Mouse (Mus musculus) bone marrow, adult 2 months (tissue): ENCODE data around the gene Sult3a2.

Experiments used
- CTCF ChIP-seq: fragments of 200-500 bp; IDR thresholded peaks from 2 replicates; pipeline ENCODE4 v1.5.1; 2011; ENCODE audit warnings: low read length, control low read depth; ENCODE audit not compliant: control insufficient read depth, insufficient read depth
- POLR2A ChIP-seq: fragments of 200-500 bp; IDR thresholded peaks from 2 replicates; pipeline ENCODE4 v1.6.1; 2011; ENCODE audit warnings: low read depth, mild to moderate bottlenecking, control low read depth, low read length, borderline replicate concordance; ENCODE audit not compliant: control insufficient read depth

DNA sequence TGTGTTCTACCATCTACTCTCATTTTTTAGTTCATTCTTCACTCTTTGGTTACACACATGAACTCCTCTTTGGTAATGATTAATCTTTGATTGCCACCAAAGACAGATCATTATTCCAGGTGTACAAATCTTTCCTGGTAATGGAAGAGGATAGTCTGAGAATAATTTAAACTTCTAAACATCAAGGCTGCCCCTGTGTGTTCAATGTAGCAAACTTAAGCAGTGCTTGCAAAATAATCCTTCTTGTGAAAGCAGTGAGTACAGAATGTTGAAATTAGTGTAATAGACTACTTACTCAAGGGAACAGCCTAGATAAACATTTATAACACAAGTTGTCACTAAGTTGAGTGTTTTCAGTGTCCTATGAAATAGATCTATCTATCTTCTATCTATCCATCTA lies 1.0 kb upstream of the Sult3a2 start:
- TF ChIP-seq POLR2A (no peak), CTCF (no peak)
